Mouse (Mus musculus): ENCODE measurements around the gene Tnfrsf8. TPM values are rescaled to one million over a fixed set of nuclear protein-coding genes. Genes with fewer than 3 reads are reported as not detected.
A peak's percentile ranks its signal among the peaks of the same experiment; 100 is the strongest.

Tnfrsf8 gene
- total and polyA plus RNA-seq, 3 experiments = 12.7 to 31.0 (median 24.7) TPM

DNA sequence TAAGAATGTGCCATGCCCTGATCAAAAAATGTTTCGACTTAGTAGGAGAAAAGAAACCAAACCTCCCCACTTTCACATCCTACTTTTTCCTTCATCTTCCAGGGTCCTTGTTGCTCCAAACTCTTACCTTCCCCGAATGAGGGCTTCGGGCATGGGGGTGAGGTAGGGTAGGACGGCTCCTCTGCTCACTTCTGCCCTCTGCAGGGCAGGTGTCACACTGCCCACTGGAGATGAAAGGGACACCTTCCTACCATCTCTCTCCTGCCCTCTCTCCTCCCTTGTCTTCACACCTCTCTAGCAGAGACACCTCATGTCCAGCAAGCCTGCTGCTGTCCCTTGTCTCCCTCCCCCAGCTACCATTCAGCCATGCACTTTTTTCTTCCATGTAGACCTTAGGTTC, 998 bp downstream of the Tnfrsf8 start:
- DNase-seq (ENCODE audit: extremely low read depth) = no peak
- Histone ChIP-seq H3K4me3 (replicated peaks in 1 of 3; ENCODE audit: low read depth in 2 of 3, low read length in 2 of 3, poor library complexity in 1 of 3) (peak overlapping the region; percentile 58 to 88 (median 59)), H3K79me2 (replicated peaks; ENCODE audit: control insufficient read depth, extremely low read depth, insufficient read depth, poor library complexity, severe bottlenecking) (no peaks in the 10 kb centered on the region; the same call in 1 of the 2 replicates), H3K27ac (ENCODE audit: insufficient read depth, low read depth) (no peak overlapping the region), H3K9me3 (replicated peaks; ENCODE audit: low read length) (no peaks in the 10 kb centered on the region), H3K4me2 (ENCODE audit: insufficient read depth, low read depth, poor library complexity, severe bottlenecking) (peak overlapping the region; percentile 84; the same call in 1 of the 2 replicates), H3K27me3 (replicated peaks) (no peaks in the 10 kb centered on the region), H3K9ac (ENCODE audit: insufficient read depth, low read depth) (no peak overlapping the region), H3K4me1 (ENCODE audit: control insufficient read depth in 1 of 2, insufficient read depth in 2 of 2) (peaks cover 40 to 90% of the 10 kb centered on the region in 2 experiments), H3K36me3 (replicated peaks in 1 of 2; ENCODE audit: control insufficient read depth in 1 of 2, insufficient read depth in 1 of 2, low read length in 1 of 2) (peaks cover 0 to 5% of the 10 kb centered on the region in 2 experiments)
- dilution Hi-C loops (cut with MboI; ENCODE audit: extremely low pct_ligation_motif_present, extremely low pct_unique_long_range_greater_than_20kb, low sequenced_read_pairs) (no loop called here), in situ Hi-C loops (cut with MboI; ENCODE audit: low pct_ligation_motif_present, low pct_unique_long_range_greater_than_20kb, low sequenced_read_pairs) (no loop called here)
- TF ChIP-seq IRF4 (IDR thresholded peaks at IDR 0.05; ENCODE audit: low read depth, low read length) (0 out of 2 replicates have a peak, but pooled peaks have one; percentile 25), CHD1 (IDR thresholded peaks at IDR 0.05; ENCODE audit: low read depth, low read length) (no peak), TCF12 (IDR thresholded peaks at IDR 0.05; ENCODE audit: low read depth, low read length) (peak; percentile 66; the same call in 1 of the 2 replicates), CHD2 (IDR thresholded peaks at IDR 0.05; ENCODE audit: low read length) (no peak), CTCF (conservative IDR thresholded peaks at IDR 0.05 in 1 of 2, IDR thresholded peaks at IDR 0.05 in 1 of 2; ENCODE audit: low read depth in 2 of 2, low read length in 2 of 2) (peak; percentile 25 to 63; a peak in 3 of 4 replicates), MEF2A (IDR thresholded peaks at IDR 0.05; ENCODE audit: borderline replicate concordance, low read depth, low read length) (0 out of 2 replicates have a peak, but pooled peaks have one; percentile 35), SMC3 (IDR thresholded peaks at IDR 0.05; ENCODE audit: low read depth, low read length) (peak; percentile 33), RAD21 (IDR thresholded peaks at IDR 0.05; ENCODE audit: low read depth, low read length) (peak; percentile 29)

DNA sequence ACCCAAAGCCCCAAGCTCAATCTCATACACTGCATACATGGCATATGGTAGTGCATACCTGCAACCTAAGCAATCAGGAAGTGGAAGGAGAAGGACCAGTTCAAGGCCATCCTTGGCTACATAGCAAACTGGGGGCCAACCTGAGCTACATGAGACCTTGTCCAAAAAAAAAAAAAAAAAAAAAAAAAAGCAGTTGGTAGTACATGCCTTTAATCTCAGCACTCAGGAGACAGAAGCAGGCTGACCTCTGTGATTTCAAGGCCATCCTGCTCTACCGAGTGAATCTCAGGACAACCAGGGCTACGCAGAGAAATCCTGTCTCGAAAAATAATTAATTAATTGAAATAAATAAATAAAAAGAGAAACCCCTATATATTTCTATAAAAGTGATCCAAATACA, 1.7 kb downstream of the Tnfrsf8 start:
- Histone ChIP-seq H3K36me3 (replicated peaks in 1 of 2; ENCODE audit: control insufficient read depth in 1 of 2, insufficient read depth in 1 of 2, low read length in 1 of 2) (peaks cover 0 to 6% of the 10 kb centered on the region in 2 experiments), H3K9ac (ENCODE audit: insufficient read depth, low read depth) (no peak overlapping the region), H3K27me3 (replicated peaks) (no peaks in the 10 kb centered on the region), H3K79me2 (replicated peaks; ENCODE audit: control insufficient read depth, extremely low read depth, insufficient read depth, poor library complexity, severe bottlenecking) (peaks cover under 1% of the 10 kb centered on the region; the same call in 1 of the 2 replicates), H3K4me1 (ENCODE audit: control insufficient read depth in 1 of 2, insufficient read depth in 2 of 2) (peaks cover 38 to 83% of the 10 kb centered on the region in 2 experiments), H3K27ac (ENCODE audit: insufficient read depth, low read depth) (no peak overlapping the region), H3K4me2 (ENCODE audit: insufficient read depth, low read depth, poor library complexity, severe bottlenecking) (no peak overlapping the region), H3K9me3 (replicated peaks; ENCODE audit: low read length) (no peaks in the 10 kb centered on the region), H3K4me3 (replicated peaks in 1 of 3; ENCODE audit: low read depth in 2 of 3, low read length in 2 of 3, poor library complexity in 1 of 3) (peak overlapping the region in 1 of 3 experiments; percentile 88)
- no peak for DNase-seq (ENCODE audit: extremely low read depth)
- TF ChIP-seq ZNF384 (IDR thresholded peaks at IDR 0.05; ENCODE audit: low read depth, low read length) (peak; percentile 60; the same call in 1 of the 2 replicates), JUN (IDR thresholded peaks at IDR 0.05; ENCODE audit: insufficient read depth, low read depth, low read length) (no peak)
- dilution Hi-C loops (cut with MboI; ENCODE audit: extremely low pct_ligation_motif_present, extremely low pct_unique_long_range_greater_than_20kb, low sequenced_read_pairs) = no loop called here
- in situ Hi-C loops (cut with MboI; ENCODE audit: low pct_ligation_motif_present, low pct_unique_long_range_greater_than_20kb, low sequenced_read_pairs) = no loop called here

DNA sequence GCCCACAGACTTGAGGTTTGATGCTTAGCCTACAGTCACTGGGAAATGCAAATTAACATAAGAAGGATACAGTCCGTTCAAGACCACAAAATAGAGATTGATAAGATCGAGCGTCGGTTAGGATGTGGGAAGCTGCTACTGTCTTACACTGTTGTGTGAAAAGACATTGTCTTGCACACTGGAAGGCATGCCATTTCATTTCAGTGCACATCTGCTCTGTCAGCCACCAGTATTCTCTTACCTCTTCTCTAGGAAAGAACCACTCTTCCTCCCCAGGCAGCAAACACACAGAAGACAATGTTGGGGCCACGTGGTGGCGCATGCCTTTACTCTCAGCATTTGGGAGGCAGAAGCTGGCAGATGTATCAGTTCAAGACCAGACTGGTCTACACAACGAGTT, 2.4 kb downstream of the Tnfrsf8 start:
- no peak for DNase-seq (ENCODE audit: extremely low read depth)
- H3K4me3 ChIP-seq (replicated peaks in 1 of 3; ENCODE audit: low read depth in 2 of 3, low read length in 2 of 3, poor library complexity in 1 of 3) = no peak overlapping the region
- H3K4me2 ChIP-seq (ENCODE audit: insufficient read depth, low read depth, poor library complexity, severe bottlenecking) = no peak overlapping the region
- H3K4me1 ChIP-seq (ENCODE audit: control insufficient read depth in 1 of 2, insufficient read depth in 2 of 2) = peaks cover 39 to 82% of the 10 kb centered on the region in 2 experiments
- H3K9me3 ChIP-seq (replicated peaks; ENCODE audit: low read length) = no peaks in the 10 kb centered on the region
- dilution Hi-C loops (cut with MboI; ENCODE audit: extremely low pct_ligation_motif_present, extremely low pct_unique_long_range_greater_than_20kb, low sequenced_read_pairs) (no loop called here), in situ Hi-C loops (cut with MboI; ENCODE audit: low pct_ligation_motif_present, low pct_unique_long_range_greater_than_20kb, low sequenced_read_pairs) (no loop called here)
- H3K9ac ChIP-seq (ENCODE audit: insufficient read depth, low read depth) = no peak overlapping the region
- peaks cover 6% of the 10 kb centered on the region; the same call in 1 of the 2 replicates for H3K79me2 ChIP-seq (replicated peaks; ENCODE audit: control insufficient read depth, extremely low read depth, insufficient read depth, poor library complexity, severe bottlenecking)
- peaks cover 0 to 6% of the 10 kb centered on the region in 2 experiments for H3K36me3 ChIP-seq (replicated peaks in 1 of 2; ENCODE audit: control insufficient read depth in 1 of 2, insufficient read depth in 1 of 2, low read length in 1 of 2)
- no peak overlapping the region; the same call in 1 of the 2 replicates for H3K27ac ChIP-seq (ENCODE audit: insufficient read depth, low read depth)
- H3K27me3 ChIP-seq (replicated peaks) = no peaks in the 10 kb centered on the region
- peak; percentile 43; the same call in 1 of the 2 replicates for TF ChIP-seq TCF12 (IDR thresholded peaks at IDR 0.05; ENCODE audit: low read depth, low read length)
- TF ChIP-seq MEF2A (IDR thresholded peaks at IDR 0.05; ENCODE audit: borderline replicate concordance, low read depth, low read length) = no peak
- no peak for TF ChIP-seq JUN (IDR thresholded peaks at IDR 0.05; ENCODE audit: insufficient read depth, low read depth, low read length)
- TF ChIP-seq ZC3H11A (IDR thresholded peaks at IDR 0.05; ENCODE audit: low read depth, low read length) = no peak
- TF ChIP-seq CTCF (conservative IDR thresholded peaks at IDR 0.05 in 1 of 2, IDR thresholded peaks at IDR 0.05 in 1 of 2; ENCODE audit: low read depth in 2 of 2, low read length in 2 of 2) = peak in 1 of 2 experiments; percentile 44; a peak in 2 of 4 replicates
- peak; percentile 45; the same call in 1 of the 2 replicates for TF ChIP-seq IRF4 (IDR thresholded peaks at IDR 0.05; ENCODE audit: low read depth, low read length)
- no peak for TF ChIP-seq EP300 (IDR thresholded peaks at IDR 0.05; ENCODE audit: low read length)
- TF ChIP-seq GABPA (IDR thresholded peaks at IDR 0.05; ENCODE audit: insufficient replicate concordance, low read depth, low read length) = no peak
- TF ChIP-seq TBP (conservative IDR thresholded peaks at IDR 0.05; ENCODE audit: low read depth, low read length) = no peak
- no peak for TF ChIP-seq MAFK (IDR thresholded peaks at IDR 0.05; ENCODE audit: insufficient replicate concordance, low read length)
- no peak for TF ChIP-seq MXI1 (IDR thresholded peaks at IDR 0.05; ENCODE audit: low read depth, low read length)
- peak; percentile 82 for TF ChIP-seq MAX (IDR thresholded peaks at IDR 0.05; ENCODE audit: low read length)
- 0 out of 2 replicates have a peak, but pooled peaks have one; percentile 21 for TF ChIP-seq USF1 (IDR thresholded peaks at IDR 0.05; ENCODE audit: low read depth, low read length)
- TF ChIP-seq ELF1 (IDR thresholded peaks at IDR 0.05; ENCODE audit: low read depth, low read length) = 0 out of 2 replicates have a peak, but pooled peaks have one; percentile 15
- peak; percentile 27; the same call in 1 of the 2 replicates for TF ChIP-seq SIN3A (IDR thresholded peaks at IDR 0.05; ENCODE audit: low read length)
- TF ChIP-seq ETS1 (conservative IDR thresholded peaks at IDR 0.05; ENCODE audit: low read depth, low read length) = no peak
- peak; percentile 63; the same call in 1 of the 2 replicates for TF ChIP-seq MYC (IDR thresholded peaks at IDR 0.05; ENCODE audit: low read depth, low read length)
- TF ChIP-seq PAX5 (IDR thresholded peaks at IDR 0.05; ENCODE audit: low read length) = no peak
- TF ChIP-seq UBTF (IDR thresholded peaks at IDR 0.05; ENCODE audit: low read depth, low read length) = no peak
